21 mouse cellular contexts compared by ENCODE assay signal in the genomic region with DNA sequence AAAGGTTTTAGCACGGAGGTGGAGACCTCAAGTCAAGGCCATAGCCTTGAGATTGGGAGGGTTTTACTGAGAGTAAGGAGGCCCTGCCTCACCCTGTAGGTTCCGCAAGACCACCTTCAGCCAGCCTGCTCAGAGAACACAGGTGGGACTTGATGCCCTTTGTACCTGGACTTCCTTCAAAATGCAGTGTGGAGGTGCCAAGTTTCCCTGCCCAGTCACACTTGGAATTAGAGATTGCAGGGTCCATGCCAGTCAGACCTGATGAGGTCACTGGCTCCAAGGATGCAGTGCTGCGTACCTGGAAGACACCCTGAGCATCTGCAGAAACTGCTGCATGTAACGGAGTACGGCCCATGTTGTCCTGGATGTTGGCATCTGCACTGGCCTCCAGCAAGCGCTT.
"Had no signal": no experiment of that assay in that cellular context is flagged by ENCODE, and none has a peak within 500 bp of the region (broad histone marks: within the 10 kb centered on the region; RNA-seq: fewer than 3 reads in every experiment).

No protein-coding gene starts in this region.

- H3K4me2 ChIP-seq: heart, embryonic 11.5 days; heart, embryonic 13.5 days; heart, embryonic 15.5 days; hindbrain, embryonic 13.5 days; hindbrain, embryonic 15.5 days; limb, embryonic 13.5 days; limb, embryonic 15.5 days; liver, embryonic 12.5 days had no signal

- H3K9ac ChIP-seq: forebrain, postnatal 0 days; heart, embryonic 13.5 days; heart, embryonic 15.5 days; hindbrain, embryonic 13.5 days; hindbrain, embryonic 15.5 days; limb, embryonic 13.5 days; limb, embryonic 15.5 days; liver, embryonic 12.5 days; liver, embryonic 14.5 days had no signal

- DNase-seq: forebrain, postnatal 0 days; gastrocnemius, postnatal 14 days; gastrocnemius, postnatal 36 days; heart, adult 11 months; heart, adult 2 months; heart, postnatal 14 days; heart, postnatal 36 days; layer of hippocampus, adult 9-11 months; layer of hippocampus, postnatal 36 days; left cerebral cortex, postnatal 4 days had no signal

- H3K27ac ChIP-seq: heart, adult 2 months; heart, embryonic 13.5 days; heart, embryonic 15.5 days; hindbrain, embryonic 13.5 days; hindbrain, embryonic 15.5 days; hindbrain, postnatal 0 days; limb, embryonic 13.5 days; limb, embryonic 15.5 days; liver, embryonic 12.5 days; liver, embryonic 14.5 days had no signal

- H3K27me3 ChIP-seq: heart, embryonic 13.5 days; heart, embryonic 15.5 days; hindbrain, embryonic 13.5 days; hindbrain, embryonic 15.5 days; limb, embryonic 13.5 days; limb, embryonic 15.5 days; liver, embryonic 12.5 days had no signal

- H3K9me3 ChIP-seq: heart, embryonic 13.5 days; heart, embryonic 15.5 days; hindbrain, embryonic 13.5 days; hindbrain, embryonic 15.5 days; limb, embryonic 13.5 days; limb, embryonic 15.5 days; liver, embryonic 12.5 days had no signal

- ATAC-seq: forebrain, postnatal 0 days; hindbrain, postnatal 0 days; intestine, embryonic 16.5 days; liver, embryonic 12.5 days had no signal

- H3K4me3 ChIP-seq: heart, adult 2 months; heart, embryonic 13.5 days; heart, embryonic 15.5 days; hindbrain, embryonic 13.5 days; hindbrain, embryonic 15.5 days; limb, embryonic 13.5 days; limb, embryonic 15.5 days; liver, embryonic 12.5 days had no signal
